Mouse (Mus musculus): ENCODE data around the gene Pcbd2. TPM values are rescaled to one million over a fixed set of nuclear protein-coding genes. Genes with fewer than 3 reads are reported as not detected.

Pcbd2 gene
- polyA plus RNA-seq (2015; fragmentation: Nextera tagmentation; extraction: Ambion mirVana), result 40.6 and 42.2 TPM in 2 replicates

GRCm38 (mm10) chr13:55727120-55727838, at the start of gene Pcbd2:
TSS of gene Pcbd2 (plus strand) at chr13:55727368.

GRCm38 (mm10) chr13:55692535-55693242, 34.5 kb upstream of the Pcbd2 start, which contains the start of gene B230219D22Rik:
TSS of gene B230219D22Rik (plus strand) at chr13:55693124.

GRCm38 (mm10) chr13:55714501-55715166, 12.5 kb upstream of the Pcbd2 start, which contains the start of gene Txndc15:
TSS of gene Txndc15 (plus strand) at chr13:55714650.

GRCm38 (mm10) chr13:55784268-55784667, 57.1 kb downstream of the Pcbd2 start, which contains the start of gene Catsper3:
TSS of gene Catsper3 (plus strand) at chr13:55784568.

Other genes with a start within 250 kb of the Pcbd2 start
- 261 and 300 TPM in 2 replicates for gene Dbn1, start 239.3 kb upstream of the Pcbd2 start, polyA plus RNA-seq (2015; fragmentation: Nextera tagmentation; extraction: Ambion mirVana)
- 141 and 174 TPM in 2 replicates for gene Pdlim7, start 213.7 kb upstream of the Pcbd2 start, polyA plus RNA-seq (2015; fragmentation: Nextera tagmentation; extraction: Ambion mirVana)
- gene Dok3, start 198.1 kb upstream of the Pcbd2 start, polyA plus RNA-seq (2015; fragmentation: Nextera tagmentation; extraction: Ambion mirVana), result 2.1 and 2.5 TPM in 2 replicates
- gene Ddx41, start 190.7 kb upstream of the Pcbd2 start, polyA plus RNA-seq (2015; fragmentation: Nextera tagmentation; extraction: Ambion mirVana), result 37.2 and 40.7 TPM in 2 replicates
- 30.6 and 35.3 TPM in 2 replicates for gene Fam193b, start 156.2 kb upstream of the Pcbd2 start, polyA plus RNA-seq (2015; fragmentation: Nextera tagmentation; extraction: Ambion mirVana)
- gene Tmed9, start 153.6 kb upstream of the Pcbd2 start, polyA plus RNA-seq (2015; fragmentation: Nextera tagmentation; extraction: Ambion mirVana), result 100 TPM in 2 replicates
- 44.6 and 45.7 TPM in 2 replicates for gene B4galt7, start 127.5 kb upstream of the Pcbd2 start, polyA plus RNA-seq (2015; fragmentation: Nextera tagmentation; extraction: Ambion mirVana)
- 108 and 111 TPM in 2 replicates for gene Caml, start 104.4 kb upstream of the Pcbd2 start, polyA plus RNA-seq (2015; fragmentation: Nextera tagmentation; extraction: Ambion mirVana)
- 18.3 and 20.6 TPM in 2 replicates for gene Ddx46, start 92.3 kb upstream of the Pcbd2 start, polyA plus RNA-seq (2015; fragmentation: Nextera tagmentation; extraction: Ambion mirVana)
- 66.1 and 66.5 TPM in 2 replicates for gene B230219D22Rik, start 34.2 kb upstream of the Pcbd2 start, polyA plus RNA-seq (2015; fragmentation: Nextera tagmentation; extraction: Ambion mirVana)
- 131 and 132 TPM in 2 replicates for gene Txndc15, start 12.7 kb upstream of the Pcbd2 start, polyA plus RNA-seq (2015; fragmentation: Nextera tagmentation; extraction: Ambion mirVana)
- gene Catsper3, start 57.2 kb downstream of the Pcbd2 start, polyA plus RNA-seq (2015; fragmentation: Nextera tagmentation; extraction: Ambion mirVana), result 0.29 and 0.49 TPM in 2 replicates
- gene Pitx1, start 108.8 kb downstream of the Pcbd2 start, polyA plus RNA-seq (2015; fragmentation: Nextera tagmentation; extraction: Ambion mirVana), result not detected in 2 replicates

All from neural tube, postnatal 0 days (tissue).